Mouse (Mus musculus) urinary bladder, postnatal 14 days (tissue): ENCODE results near the gene Alpi.

Experiments used
- DNase-seq: peaks from one replicate; pipeline ENCODE4 v3.0.0; 2021; ENCODE audit warnings: low spot score

Gene Alpi

DNA sequence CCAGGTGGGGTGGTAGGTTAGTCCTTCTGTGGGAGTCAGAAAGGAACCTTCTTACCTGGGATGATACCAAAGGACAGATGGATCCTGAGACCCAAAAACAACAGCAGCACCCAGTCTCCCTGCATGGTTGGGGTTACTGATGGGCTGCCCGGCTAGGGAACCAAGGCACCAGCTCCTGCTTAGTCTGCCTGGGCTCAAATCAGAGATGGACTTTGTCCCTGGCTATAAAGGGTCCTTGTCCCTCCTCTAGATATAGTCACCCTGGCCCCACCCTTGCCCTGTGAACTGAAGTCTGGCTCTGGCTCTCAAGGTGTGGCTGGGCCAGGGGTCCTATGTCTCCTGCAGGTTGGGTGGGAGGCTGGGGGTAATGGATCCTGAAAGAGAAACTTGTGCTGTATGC, at the start of gene Alpi:
Alpi (minus strand) TSS at position 196 of the 400 bp plus-strand sequence.
- DNase-seq: no peak

DNA sequence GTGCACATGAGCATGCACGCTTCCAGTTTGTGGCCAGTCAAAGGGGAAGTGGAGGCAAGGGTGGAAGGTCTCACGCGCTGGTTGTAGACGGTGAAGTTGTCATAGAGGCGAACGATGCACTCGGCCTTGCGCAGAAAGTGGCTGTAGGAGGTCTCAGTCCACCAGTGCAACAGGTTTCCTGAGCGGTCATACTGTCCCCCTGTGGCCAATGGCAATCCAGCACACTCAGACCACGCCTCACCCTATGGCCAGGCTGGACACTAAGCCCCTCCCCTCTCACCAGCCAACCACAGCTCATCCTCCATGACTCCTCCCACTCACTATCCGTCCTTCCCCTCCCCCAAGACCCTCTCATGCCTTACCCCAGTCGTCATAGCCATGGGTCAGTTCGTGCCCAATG, 48.0 kb upstream of the Alpi start:
- DNase-seq: no peak

DNA sequence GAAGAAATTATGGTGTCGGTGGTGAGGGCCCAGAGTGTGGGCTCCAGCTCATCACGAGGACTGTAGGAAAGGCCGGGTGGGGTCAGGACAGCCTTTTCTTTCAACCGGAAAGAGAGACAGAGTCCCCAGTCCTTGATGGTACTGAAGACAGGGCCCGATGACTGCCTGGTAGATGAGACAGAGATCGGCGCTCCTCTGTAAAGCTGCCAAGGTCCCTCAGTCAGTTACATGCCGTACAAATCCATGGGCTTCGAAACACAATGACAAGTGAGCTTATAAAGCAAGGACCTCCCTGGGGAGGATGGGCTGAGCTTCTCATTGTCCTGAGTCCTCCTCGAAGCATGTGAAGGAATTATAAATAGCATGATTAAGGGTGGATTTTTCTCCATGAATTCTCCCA, 41.7 kb upstream of the Alpi start:
- no peak for DNase-seq

DNA sequence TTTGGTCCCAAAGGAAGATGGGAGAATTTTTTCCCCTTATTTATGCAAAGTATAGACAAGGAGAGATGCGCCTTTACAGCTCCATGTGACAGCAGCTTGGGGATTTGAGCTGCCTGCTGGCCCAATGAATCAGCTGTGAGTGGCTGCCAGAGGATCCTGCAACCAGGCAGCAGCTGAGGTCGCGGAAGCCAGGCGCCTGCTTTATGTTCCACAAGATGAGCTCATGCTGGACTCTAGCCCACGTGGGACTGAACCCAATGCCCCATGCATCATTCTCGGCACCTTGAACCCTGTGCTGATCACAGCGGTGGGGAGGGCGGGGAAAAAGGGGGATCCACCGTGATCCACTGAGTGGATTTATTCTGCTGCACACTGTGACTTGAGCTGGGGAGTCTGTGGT, 41.0 kb upstream of the Alpi start:
- DNase-seq: peak; percentile 26

DNA sequence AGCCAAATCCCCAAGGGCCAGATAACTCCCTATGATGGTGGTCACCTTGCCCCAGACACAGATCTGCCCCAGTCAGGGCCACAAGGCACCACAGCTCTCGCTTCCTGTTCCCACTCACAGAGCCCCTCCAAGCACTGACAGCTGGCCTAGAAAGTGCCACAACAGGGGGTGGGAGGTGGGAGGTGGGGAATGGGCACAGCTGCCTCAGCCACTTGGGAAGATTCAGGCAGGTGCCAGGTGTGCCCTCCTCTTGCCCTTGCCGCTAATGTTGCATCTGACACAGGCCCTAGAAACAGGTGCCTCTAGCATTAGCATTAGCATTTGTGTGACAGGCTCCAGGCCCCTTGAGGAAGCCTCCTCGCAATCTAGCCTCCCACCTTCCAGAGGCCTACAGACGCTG, 40.1 kb upstream of the Alpi start:
- no peak for DNase-seq

DNA sequence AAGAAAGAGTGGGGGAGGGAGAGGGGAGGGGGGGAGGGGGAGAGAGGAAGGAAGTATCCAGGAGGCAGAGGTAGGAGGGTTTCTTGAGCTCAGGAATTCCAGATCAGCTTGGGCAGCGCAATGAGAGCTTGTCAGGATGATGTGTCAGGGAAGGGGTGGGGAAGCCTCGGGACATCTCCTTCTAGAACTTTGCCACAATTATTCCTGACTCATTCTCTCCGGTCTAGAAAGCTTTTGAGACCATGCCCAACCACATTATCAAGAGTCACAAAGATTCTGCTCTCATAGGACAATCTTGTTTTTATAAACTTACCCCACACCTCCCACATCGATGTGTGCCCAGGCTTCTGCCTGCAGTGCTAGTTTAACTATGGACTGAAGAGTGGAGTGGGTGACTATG, 30.4 kb upstream of the Alpi start:
- no peak for DNase-seq

DNA sequence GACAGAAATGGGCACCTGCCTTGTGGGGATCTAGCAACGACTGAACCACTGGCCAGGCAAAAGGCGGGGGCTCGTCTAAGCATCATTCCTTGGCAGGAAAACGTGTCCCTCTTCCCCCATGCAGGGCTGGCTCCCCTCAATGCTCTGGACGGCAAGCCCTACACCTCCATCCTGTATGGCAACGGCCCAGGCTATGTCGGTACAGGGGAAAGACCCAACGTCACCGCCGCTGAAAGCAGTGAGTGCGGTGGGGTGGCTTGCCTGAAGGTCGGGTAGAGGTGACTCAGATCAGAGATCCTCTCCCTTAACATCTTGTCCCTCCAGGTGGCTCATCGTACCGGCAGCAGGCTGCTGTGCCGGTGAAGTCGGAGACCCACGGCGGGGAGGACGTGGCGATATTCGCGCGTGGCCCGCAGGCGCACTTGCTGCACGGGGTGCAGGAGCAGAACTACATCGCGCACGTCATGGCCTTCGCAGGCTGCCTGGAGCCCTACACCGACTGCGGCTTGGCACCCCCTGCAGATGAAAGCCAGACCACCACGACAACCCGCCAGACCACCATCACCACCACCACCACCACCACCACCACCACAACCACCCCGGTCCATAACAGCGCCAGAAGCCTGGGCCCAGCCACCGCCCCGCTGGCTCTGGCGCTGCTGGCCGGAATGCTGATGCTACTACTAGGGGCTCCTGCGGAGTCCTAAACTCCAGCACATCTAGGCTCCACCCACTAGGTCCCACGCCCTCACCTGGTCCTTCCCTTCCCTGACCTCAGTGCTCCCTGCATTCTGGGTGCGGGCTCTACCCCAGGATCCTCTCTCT, 26.0 kb upstream of the Alpi start:
- DNase-seq: no peak

DNA sequence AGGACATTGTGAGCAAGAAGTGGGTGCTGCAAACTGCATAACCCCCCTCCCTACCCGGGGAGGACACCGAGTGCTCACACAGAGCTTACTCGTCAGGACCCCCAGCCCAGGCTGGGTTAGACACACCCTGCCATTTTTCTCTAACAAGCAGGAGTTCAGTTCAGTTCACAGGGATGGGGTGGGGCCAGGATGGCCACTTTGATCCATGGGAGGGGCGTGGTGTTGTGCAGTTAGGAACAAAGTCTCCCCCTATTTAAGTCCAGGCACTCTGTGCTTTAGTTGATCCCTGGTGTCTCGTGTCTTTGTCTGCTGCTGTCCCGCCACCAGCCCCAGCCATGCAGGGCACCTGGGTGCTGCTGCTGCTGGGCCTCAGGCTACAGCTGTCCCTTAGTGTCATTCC, 23.3 kb upstream of the Alpi start, which contains the start of gene Akp3:
Akp3 (plus strand) TSS at position 301 of the 400 bp plus-strand sequence.
- DNase-seq: no peak

DNA sequence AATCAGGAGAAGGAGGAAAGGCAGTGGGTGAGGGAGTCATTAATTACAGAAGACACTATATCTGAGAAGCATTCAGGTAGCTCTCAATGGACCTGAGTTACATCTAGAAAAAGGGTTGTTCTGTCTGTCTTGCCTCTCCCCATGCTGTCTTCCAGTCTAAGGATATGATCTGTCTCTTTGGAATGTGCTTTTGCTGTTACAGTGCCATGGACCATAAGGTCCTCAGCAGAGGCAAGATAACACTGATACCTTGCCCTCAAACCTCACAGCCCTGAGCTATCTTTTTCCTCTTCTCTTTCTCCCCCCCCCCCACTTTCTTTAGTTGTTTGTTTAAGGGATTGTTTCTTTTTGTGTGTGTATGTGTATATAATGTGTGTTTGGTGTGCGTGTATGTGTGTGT, 13.4 kb upstream of the Alpi start:
- no peak for DNase-seq

DNA sequence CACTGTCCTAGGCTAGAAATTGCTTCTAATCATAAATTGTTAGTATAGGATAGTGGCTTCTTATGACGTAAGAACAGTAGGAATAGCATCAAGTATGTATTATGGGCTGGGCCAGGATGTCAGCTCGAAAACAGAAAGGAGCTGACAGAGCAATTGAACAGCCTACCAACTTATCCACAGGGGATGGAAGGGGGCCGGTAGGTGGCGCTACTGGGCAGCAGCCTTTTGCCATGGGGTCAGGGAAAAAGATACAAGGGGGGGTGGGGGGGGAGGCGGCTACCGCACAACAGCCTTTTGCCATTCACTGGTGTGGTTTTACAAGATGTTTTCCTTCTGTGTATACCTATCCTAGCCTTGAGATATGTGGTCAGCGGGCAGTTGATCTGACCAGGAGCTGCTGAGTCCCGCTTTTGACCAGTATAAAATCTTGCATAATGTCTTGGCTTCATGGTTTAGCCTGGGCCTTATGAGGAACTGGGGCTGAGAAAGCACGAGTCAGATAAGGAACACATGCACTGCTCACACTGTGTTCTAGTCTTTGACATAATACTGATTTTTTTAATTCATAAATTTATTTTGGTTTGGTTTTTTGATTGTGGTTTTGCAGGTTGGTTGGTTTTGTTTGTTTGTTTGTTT, 10.4 kb upstream of the Alpi start:
- DNase-seq: peak; percentile 13

DNA sequence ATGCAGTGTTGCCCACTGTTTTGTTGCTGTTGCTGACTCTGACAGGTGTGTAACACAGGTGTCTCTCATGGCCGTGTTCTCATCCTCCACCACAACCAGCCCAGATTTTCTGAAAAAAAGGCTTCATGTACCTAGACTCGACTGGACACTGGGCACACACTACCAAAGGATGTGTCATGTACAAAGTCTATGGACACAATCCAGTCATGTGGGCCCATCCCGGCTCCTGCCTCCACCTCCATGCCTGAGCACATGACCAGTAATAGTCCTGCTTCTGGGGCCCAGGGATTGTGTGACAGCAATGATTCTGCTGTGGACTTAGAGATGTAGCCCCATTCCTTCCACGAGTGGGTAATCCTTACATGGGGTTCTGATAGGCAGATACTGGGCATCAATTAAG, 7.2 kb upstream of the Alpi start:
- DNase-seq: no peak

DNA sequence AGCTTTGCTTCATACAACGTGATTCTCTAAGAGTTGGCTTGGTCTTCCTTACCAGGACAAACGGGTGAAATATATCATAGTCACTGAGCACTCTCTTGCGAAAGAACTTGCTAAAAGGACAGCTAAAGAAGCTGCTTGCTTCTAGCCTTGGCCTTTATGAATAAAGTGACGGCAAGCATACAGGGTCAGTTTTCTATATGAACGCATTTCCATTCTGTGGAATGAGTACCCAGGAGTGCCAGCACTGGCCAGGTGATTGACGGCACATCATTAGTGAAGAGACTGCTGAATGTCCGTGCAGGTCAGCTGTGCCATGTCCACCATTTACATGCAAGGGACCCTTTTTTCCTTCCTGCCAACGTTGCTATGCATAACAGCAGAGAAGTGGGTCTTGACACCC, 5.1 kb upstream of the Alpi start:
- DNase-seq: no peak

DNA sequence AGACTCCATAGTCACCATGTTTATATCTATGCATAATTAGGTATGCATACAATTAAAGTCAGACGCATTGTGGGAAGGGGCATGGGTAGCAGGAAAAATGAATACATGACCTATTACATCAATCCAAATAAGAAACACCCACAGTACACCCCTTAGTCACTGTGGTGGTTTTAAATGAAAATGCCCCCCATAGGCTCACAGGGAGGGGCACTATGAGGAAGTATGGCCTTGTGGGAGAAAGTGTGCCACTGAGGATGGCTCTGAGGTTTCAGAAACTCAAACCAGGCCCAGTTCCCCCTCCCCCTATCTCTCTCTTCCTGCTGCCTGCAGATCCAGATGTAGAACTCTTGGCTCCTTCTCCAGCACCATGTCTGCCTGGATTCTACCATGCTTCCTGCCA, 2.5 kb upstream of the Alpi start:
- DNase-seq: no peak

DNA sequence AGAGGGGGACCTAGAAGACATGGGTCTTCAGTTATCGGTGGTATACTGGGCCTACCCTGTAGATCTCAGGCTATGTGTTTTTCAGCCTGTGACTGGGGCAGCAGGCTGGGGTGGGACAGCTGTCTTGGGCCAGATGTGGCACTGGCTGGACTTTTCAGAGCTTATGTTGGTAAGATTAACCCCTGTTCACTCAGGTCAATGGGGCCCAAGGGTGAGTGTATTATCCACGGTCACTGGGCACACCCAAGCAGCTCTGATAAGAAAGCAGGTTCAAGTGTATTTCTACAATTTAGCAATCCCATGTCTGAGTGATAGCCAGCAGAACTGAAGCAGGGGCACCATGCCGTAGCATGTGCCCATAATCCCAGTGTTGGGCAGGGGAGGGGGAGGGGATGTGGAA, 708 bp upstream of the Alpi start:
- no peak for DNase-seq

DNA sequence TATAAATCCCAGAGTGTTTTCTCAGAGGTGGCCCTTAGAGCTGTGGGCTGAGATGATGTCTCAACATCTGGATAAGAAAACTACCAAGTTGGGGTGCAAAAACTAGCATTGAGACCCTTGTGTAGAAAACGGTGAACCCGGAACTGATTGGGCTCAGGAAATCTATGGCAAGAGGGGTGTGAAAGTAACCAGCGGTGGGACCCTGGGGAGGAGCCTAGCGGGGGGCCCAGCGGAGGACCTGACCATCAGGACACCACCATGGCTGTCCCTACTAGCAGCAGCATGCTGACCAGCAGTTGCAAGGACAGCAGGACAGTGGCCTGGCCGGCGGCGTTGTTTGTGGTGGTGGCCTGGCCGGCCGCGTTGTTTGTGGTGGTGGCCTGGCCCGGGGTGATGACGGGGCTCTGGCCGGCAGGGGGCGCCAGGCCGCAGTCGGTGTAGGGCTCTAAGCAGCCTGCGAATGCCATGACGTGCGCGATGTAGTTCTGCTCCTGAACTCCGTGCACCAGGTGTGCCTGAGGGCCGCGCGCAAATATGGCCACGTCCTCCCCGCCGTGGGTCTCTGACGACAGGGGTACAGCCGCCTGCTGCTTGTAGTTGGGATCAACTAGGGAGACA, 2.9 kb downstream of the Alpi start:
- peak; percentile 56 for DNase-seq

DNA sequence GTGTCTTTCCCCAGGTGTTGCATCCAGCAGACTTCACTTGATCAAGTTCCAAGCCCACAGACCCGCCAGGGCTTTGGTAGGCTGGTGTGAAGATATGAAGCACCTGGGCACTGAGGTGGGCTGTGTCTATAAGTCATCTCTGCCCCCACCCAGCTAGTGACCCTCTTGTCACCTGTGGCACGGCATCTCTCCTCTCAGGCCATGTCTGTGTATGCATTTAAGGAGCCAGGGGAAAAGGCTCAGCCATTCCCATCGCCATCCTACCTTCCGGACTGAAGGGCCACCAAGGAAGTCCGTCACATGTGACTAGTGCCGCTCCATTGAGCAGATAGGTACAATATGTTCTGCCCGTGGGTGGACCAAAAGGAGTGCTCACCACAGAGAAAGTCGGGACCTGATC, 5.8 kb downstream of the Alpi start:
- no peak for DNase-seq

DNA sequence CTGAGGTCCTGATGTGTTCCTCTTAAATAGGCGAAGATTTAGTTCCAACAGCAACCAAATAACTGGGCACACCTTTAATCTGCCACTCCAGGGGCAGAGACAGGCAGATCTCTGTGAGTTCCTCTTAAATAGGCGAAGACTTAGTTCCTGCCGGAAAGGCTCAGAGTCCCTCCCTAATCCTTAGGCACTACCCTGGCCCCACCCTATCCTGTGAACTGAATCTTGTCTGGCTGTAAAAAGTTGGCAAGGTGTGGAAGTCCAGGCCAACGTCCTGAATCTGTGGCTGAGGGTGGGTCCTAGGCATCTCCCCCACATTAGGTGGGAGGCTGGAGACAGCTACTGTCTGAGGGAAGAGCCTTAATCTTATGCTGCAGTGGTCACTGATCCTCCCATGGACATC, 11.6 kb downstream of the Alpi start, which contains the start of gene Alppl2:
Alppl2 (minus strand) TSS at position 101 of the 400 bp plus-strand sequence.
- no peak for DNase-seq

DNA sequence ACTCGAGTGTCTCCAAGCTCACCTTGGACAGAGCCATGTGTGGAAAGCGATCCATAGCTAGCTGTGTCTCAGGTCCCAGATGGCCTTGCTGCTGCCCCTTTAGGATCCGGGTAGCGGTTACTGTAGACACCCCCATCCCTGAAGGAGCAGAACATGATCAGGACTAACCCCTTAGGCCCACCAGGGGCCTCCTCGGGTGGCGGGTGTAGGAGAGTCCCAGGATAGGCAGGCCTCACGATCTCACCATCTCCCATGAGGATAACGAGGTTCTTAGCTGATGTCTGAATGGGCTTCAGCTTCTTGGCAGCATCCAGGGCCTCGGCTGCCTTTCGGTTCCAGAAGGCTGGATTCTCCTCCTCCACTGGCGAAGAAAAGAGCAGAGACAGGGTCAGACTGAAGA, 12.2 kb downstream of the Alpi start:
- no peak for DNase-seq

DNA sequence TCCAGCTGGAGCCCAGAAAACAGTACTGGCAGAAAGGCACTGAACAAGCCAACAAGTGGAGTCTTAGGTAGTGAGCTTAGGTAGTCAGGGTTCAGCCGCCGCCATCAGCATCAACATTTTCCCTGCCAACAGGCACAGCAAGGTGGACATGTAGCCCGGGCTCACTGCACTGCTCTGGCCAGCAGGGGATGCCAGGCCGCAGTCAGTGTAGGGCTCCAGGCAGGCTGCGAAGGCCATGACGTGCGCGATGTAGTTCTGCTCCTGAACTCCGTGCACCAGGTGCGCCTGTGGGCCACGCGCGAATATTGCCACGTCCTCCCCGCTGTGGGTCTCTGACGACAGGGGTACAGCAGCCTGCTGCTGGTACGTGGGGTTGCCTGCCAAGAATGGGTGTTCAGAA, 14.4 kb downstream of the Alpi start:
- no peak for DNase-seq

DNA sequence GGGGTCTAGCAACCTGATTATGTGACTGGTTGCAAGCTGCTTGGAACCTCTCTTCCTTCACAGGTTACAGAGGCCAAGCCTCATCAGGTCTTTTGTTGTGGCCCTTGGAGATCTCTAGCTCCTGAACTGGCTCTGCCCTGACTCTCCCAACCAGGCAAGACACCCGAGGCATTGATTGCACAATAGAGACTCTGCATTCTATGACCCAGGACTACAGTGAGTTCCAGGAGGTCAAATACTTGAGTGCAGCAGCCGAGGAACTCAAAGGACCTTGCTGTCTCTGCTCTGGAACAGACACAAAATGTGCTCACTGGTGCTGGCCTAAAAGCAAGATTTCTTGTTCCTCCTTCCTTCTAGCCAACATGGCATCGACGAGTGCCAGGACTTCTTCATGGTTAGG, 15.2 kb downstream of the Alpi start:
- no peak for DNase-seq

DNA sequence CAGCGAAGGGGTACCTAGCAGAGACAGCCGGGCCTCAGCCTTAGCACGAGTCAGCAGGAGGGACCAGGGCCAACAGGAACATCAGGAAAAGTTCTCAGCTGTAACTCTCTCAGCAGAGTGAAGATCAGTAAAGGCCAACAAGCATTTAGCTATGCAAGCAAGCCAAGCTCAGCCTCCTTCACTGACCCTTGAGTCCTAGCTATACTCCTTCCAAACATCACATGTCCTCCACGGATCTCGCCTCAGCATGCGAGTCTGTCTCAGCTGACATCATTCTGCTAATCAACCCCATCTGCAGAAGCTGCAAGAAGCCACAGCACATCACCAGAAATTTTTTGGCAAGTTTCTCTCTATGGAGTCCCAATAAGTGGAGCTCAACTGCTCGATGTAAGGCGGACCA, 27.6 kb downstream of the Alpi start:
- no peak for DNase-seq

DNA sequence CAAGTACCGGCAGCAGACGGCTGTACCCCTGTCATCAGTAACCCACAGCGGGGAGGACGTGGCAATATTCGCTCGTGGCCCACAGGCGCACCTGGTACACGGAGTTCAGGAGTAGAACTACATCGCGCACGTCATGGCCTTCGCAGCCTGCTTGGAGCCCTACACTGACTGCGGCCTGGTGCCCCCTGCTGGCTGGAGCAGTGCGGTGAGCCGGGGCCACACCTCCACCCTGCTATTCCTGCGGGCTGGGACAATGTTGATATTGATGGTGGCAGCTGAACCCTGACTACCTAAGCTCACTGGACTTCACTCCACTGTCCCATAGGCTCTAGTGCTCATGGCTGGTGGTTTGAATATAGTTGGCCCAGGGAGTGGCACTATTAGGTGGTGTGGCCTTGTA, 30.7 kb downstream of the Alpi start:
- peak; percentile 42 for DNase-seq

DNA sequence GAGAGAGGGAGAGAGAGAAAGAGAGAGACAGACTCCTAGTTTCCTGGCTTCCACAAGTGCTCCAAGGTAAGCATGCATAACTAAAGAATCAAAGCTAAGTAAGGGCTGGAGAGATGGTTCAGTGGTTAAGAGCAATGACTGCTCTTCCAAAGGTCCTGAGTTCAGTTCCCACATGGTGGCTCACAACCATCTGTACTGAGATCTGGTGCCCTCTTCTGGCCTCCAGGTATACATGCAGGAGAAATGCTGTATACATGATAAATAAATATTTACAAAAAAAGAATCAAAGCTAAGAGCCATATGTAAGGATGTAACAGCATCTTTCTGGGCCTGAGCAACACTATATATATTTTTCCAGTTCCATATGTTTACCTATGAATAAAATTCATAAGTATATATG, 40.5 kb downstream of the Alpi start:
- DNase-seq: no peak
